Mouse (Mus musculus): ENCODE results near the gene Maff. TPM values are rescaled to one million over a fixed set of nuclear protein-coding genes. Genes with fewer than 3 reads are reported as not detected.
A peak's percentile ranks its signal among the peaks of the same experiment; 100 is the strongest.

Maff gene
- total RNA-seq, 2 experiments from 2014 or later = 3.6 to 10.8 TPM

- no peak for DNase-seq
Observed at GRCm38 (mm10) chr15:79364120-79364519, 17.7 kb downstream of the Maff start.

GRCm38 (mm10) chr15:79365068-79365467 lies 18.6 kb downstream of the Maff start:
- DNase-seq = no peak

- no peak for DNase-seq
Observed at GRCm38 (mm10) chr15:79366402-79366801, 20.0 kb downstream of the Maff start.

- peak; percentile 63 for DNase-seq
Observed at GRCm38 (mm10) chr15:79368313-79368811, 21.9 kb downstream of the Maff start.

- no peak for DNase-seq
Observed at GRCm38 (mm10) chr15:79368861-79369440, 22.5 kb downstream of the Maff start.

- no peak for DNase-seq
Observed at GRCm38 (mm10) chr15:79369452-79370280, 23.2 kb downstream of the Maff start.

- DNase-seq = no peak
Observed at GRCm38 (mm10) chr15:79370281-79370843, 23.9 kb downstream of the Maff start.

GRCm38 (mm10) chr15:79374760-79375159 lies 28.3 kb downstream of the Maff start:
- no peak for DNase-seq

- DNase-seq = peak; percentile 79
Observed at GRCm38 (mm10) chr15:79377681-79378080, 31.3 kb downstream of the Maff start.

GRCm38 (mm10) chr15:79378608-79379007 lies 32.2 kb downstream of the Maff start:
- no peak for DNase-seq

GRCm38 (mm10) chr15:79379658-79380057 lies 33.2 kb downstream of the Maff start:
- no peak for DNase-seq

- DNase-seq = peak; percentile 85
Observed at GRCm38 (mm10) chr15:79380468-79381444, 34.3 kb downstream of the Maff start.

GRCm38 (mm10) chr15:79381644-79382043 lies 35.2 kb downstream of the Maff start:
- no peak for DNase-seq

GRCm38 (mm10) chr15:79387081-79387480 lies 40.7 kb downstream of the Maff start:
- DNase-seq = no peak

- no peak for DNase-seq
Observed at GRCm38 (mm10) chr15:79387611-79388010, 41.2 kb downstream of the Maff start.

- no peak for DNase-seq
Observed at GRCm38 (mm10) chr15:79388171-79388570, 41.8 kb downstream of the Maff start.

- peak; percentile 79 for DNase-seq
Observed at GRCm38 (mm10) chr15:79390434-79390833, 44.0 kb downstream of the Maff start.

GRCm38 (mm10) chr15:79391447-79392093 lies 45.1 kb downstream of the Maff start:
- peak; percentile 81 for DNase-seq

GRCm38 (mm10) chr15:79392527-79392926 lies 46.1 kb downstream of the Maff start:
- DNase-seq = no peak

GRCm38 (mm10) chr15:79393101-79393500 lies 46.7 kb downstream of the Maff start:
- no peak for DNase-seq

GRCm38 (mm10) chr15:79394842-79395241 lies 48.4 kb downstream of the Maff start:
- no peak for DNase-seq
